Mouse (Mus musculus): ENCODE measurements around the gene Rpl3.

Gene Rpl3

GRCm38 (mm10) chr15:80066538-80066937, 25.1 kb downstream of the Rpl3 start:
- no peak for DNase-seq (ENCODE audit: inconsistent ontology term)

GRCm38 (mm10) chr15:80065414-80065813, 26.3 kb downstream of the Rpl3 start:
- DNase-seq (ENCODE audit: inconsistent ontology term) = no peak

- DNase-seq (ENCODE audit: inconsistent ontology term) = no peak
Measured at GRCm38 (mm10) chr15:80064965-80065364, 26.7 kb downstream of the Rpl3 start.

GRCm38 (mm10) chr15:80062821-80063220, 28.8 kb downstream of the Rpl3 start:
- DNase-seq (ENCODE audit: inconsistent ontology term) = peak; percentile 85

- peak; percentile 70 for DNase-seq (ENCODE audit: inconsistent ontology term)
Measured at GRCm38 (mm10) chr15:80062339-80062738, 29.3 kb downstream of the Rpl3 start.

GRCm38 (mm10) chr15:80061071-80061550, 30.6 kb downstream of the Rpl3 start:
- DNase-seq (ENCODE audit: inconsistent ontology term) = no peak

GRCm38 (mm10) chr15:80060356-80061070, 31.2 kb downstream of the Rpl3 start:
- no peak for DNase-seq (ENCODE audit: inconsistent ontology term)

- no peak for DNase-seq (ENCODE audit: inconsistent ontology term)
Measured at GRCm38 (mm10) chr15:80059606-80060005, 32.1 kb downstream of the Rpl3 start.

GRCm38 (mm10) chr15:80058151-80058550, 33.5 kb downstream of the Rpl3 start:
- DNase-seq (ENCODE audit: inconsistent ontology term) = no peak

- DNase-seq (ENCODE audit: inconsistent ontology term) = no peak
Measured at GRCm38 (mm10) chr15:80054034-80054710, 37.5 kb downstream of the Rpl3 start.

- DNase-seq (ENCODE audit: inconsistent ontology term) = no peak
Measured at GRCm38 (mm10) chr15:80053381-80054033, 38.2 kb downstream of the Rpl3 start.

GRCm38 (mm10) chr15:80051782-80052181, 39.9 kb downstream of the Rpl3 start:
- DNase-seq (ENCODE audit: inconsistent ontology term) = no peak

- no peak for DNase-seq (ENCODE audit: inconsistent ontology term)
Measured at GRCm38 (mm10) chr15:80051092-80051761, 40.4 kb downstream of the Rpl3 start.

GRCm38 (mm10) chr15:80050093-80050492, 41.6 kb downstream of the Rpl3 start:
- DNase-seq (ENCODE audit: inconsistent ontology term) = no peak

GRCm38 (mm10) chr15:80047973-80048372, 43.7 kb downstream of the Rpl3 start:
- DNase-seq (ENCODE audit: inconsistent ontology term) = no peak

- no peak for DNase-seq (ENCODE audit: inconsistent ontology term)
Measured at GRCm38 (mm10) chr15:80047242-80047641, 44.4 kb downstream of the Rpl3 start.

- DNase-seq (ENCODE audit: inconsistent ontology term) = no peak
Measured at GRCm38 (mm10) chr15:80045749-80046148, 45.9 kb downstream of the Rpl3 start.

GRCm38 (mm10) chr15:80044249-80044648, 47.4 kb downstream of the Rpl3 start:
- no peak for DNase-seq (ENCODE audit: inconsistent ontology term)

- DNase-seq (ENCODE audit: inconsistent ontology term) = no peak
Measured at GRCm38 (mm10) chr15:80042152-80042551, 49.5 kb downstream of the Rpl3 start.

GRCm38 (mm10) chr15:80038110-80038391, 53.6 kb downstream of the Rpl3 start:
- DNase-seq (ENCODE audit: inconsistent ontology term) = no peak

GRCm38 (mm10) chr15:80037255-80038109, 54.2 kb downstream of the Rpl3 start:
- peak; percentile 70 for DNase-seq (ENCODE audit: inconsistent ontology term)

Data from Muller cell, postnatal 12 days (primary cell).